Comparison of ENCODE assay signal across 9 mouse cellular contexts in genomic region chr5:36869578-36870236, GRCm38 (mm10). TPM values are rescaled to one million over a fixed set of nuclear protein-coding genes. Genes with fewer than 3 reads are reported as not detected.
DNase-seq lines count a peak whose midpoint lies in the region; ATAC-seq and TF ChIP-seq lines count a peak whose summit lies in the region.
"Had no signal": no experiment of that assay in that cellular context is flagged by ENCODE, and none has a peak within 500 bp of the region (broad histone marks: within the 10 kb centered on the region; RNA-seq: fewer than 3 reads in every experiment).

No protein-coding gene starts in this region.

- H3K4me2 ChIP-seq in lung, embryonic 14.5 days = peak overlapping the region; percentile 45; the same call in 1 of the 2 replicates
- peak overlapping the region; percentile 45 for H3K4me2 ChIP-seq in limb, embryonic 11.5 days (ENCODE audit: low read depth, severe bottlenecking)
- H3K4me2 ChIP-seq: liver, embryonic 15.5 days had no signal

- under 1% methylated on average over 56 of the region's 56 CpGs for WGBS in lung, embryonic 14.5 days
- under 1% methylated on average over 56 of the region's 56 CpGs for WGBS in hindbrain, embryonic 10.5 days
- under 1% methylated on average over 56 of the region's 56 CpGs for WGBS in limb, embryonic 11.5 days

- no peak overlapping the region for H3K27ac ChIP-seq in lung, embryonic 14.5 days (ENCODE audit: low read depth)
- no peak overlapping the region for H3K27ac ChIP-seq in hindbrain, embryonic 10.5 days
- no peak overlapping the region for H3K27ac ChIP-seq in limb, embryonic 11.5 days (replicated peaks; ENCODE audit: low read depth, low read length)
- H3K27ac ChIP-seq: liver, embryonic 15.5 days had no signal

- H3K4me3 ChIP-seq in lung, embryonic 14.5 days (ENCODE audit: low read depth, low read length) = peak overlapping the region; percentile 14; the same call in 1 of the 2 replicates
- peak overlapping the region; percentile 58 for H3K4me3 ChIP-seq in hindbrain, embryonic 10.5 days
- H3K4me3 ChIP-seq in limb, embryonic 11.5 days (ENCODE audit: low read depth, low read length) = peak overlapping the region; percentile 21
- H3K4me3 ChIP-seq: liver, embryonic 15.5 days had no signal

- no peaks in the 10 kb centered on the region for H3K4me1 ChIP-seq in lung, embryonic 14.5 days (ENCODE audit: insufficient read depth)
- H3K4me1 ChIP-seq in hindbrain, embryonic 10.5 days (replicated peaks) = peaks cover 23% of the 10 kb centered on the region
- H3K4me1 ChIP-seq in limb, embryonic 11.5 days (ENCODE audit: control insufficient read depth, insufficient read depth, low read length) = peaks cover 8% of the 10 kb centered on the region; the same call in 1 of the 2 replicates
- H3K4me1 ChIP-seq: liver, embryonic 15.5 days had no signal

- no peak for TF ChIP-seq CTCF in lung, embryonic 14.5 days (IDR thresholded peaks at IDR 0.05; ENCODE audit: low read depth)

- H3K27me3 ChIP-seq in lung, embryonic 14.5 days (ENCODE audit: insufficient read depth, low read length) = peaks cover 79% of the 10 kb centered on the region
- H3K27me3 ChIP-seq in hindbrain, embryonic 10.5 days (ENCODE audit: insufficient read depth, poor library complexity, severe bottlenecking) = peaks cover 99% of the 10 kb centered on the region
- H3K27me3 ChIP-seq in limb, embryonic 11.5 days (ENCODE audit: control insufficient read depth, insufficient read depth, low read length) = peaks cover 78% of the 10 kb centered on the region

- no peaks in the 10 kb centered on the region for H3K9me3 ChIP-seq in lung, embryonic 14.5 days (ENCODE audit: low read depth, low read length)
- peaks cover 6% of the 10 kb centered on the region; the same call in 1 of the 2 replicates for H3K9me3 ChIP-seq in hindbrain, embryonic 10.5 days
- no peaks in the 10 kb centered on the region; the same call in 1 of the 2 replicates for H3K9me3 ChIP-seq in limb, embryonic 11.5 days (ENCODE audit: control insufficient read depth, low read length)
- H3K9me3 ChIP-seq: liver, embryonic 15.5 days had no signal

- DNase-seq in lung, embryonic 14.5 days = no peak
- no peak for DNase-seq in lung, postnatal 36 days
- peak; percentile 77 for DNase-seq in cerebellum, adult 8-10 months
- peak; percentile 44 for DNase-seq in hindbrain, embryonic 10.5 days (ENCODE audit: low spot score)
- peak; percentile 46 for DNase-seq in limb, embryonic 11.5 days (ENCODE audit: low spot score)
- peak; percentile 81 for DNase-seq in right cerebral cortex, postnatal 25 days
- no peak for DNase-seq in lung, postnatal 14 days
- no peak for DNase-seq in kidney, adult 9 months

- no peak overlapping the region for H3K9ac ChIP-seq in lung, embryonic 14.5 days
- no peak overlapping the region for H3K9ac ChIP-seq in limb, embryonic 11.5 days (ENCODE audit: low read length)
- H3K9ac ChIP-seq: liver, embryonic 15.5 days had no signal

- no peak for ATAC-seq in lung, embryonic 14.5 days (ENCODE audit: insufficient read depth)
- ATAC-seq in limb, embryonic 11.5 days (ENCODE audit: insufficient number of reproducible peaks, low FRiP score, low TSS enrichment, low read depth) = no peak

- H3K36me3 ChIP-seq in lung, embryonic 14.5 days (ENCODE audit: insufficient read depth) = no peaks in the 10 kb centered on the region
- H3K36me3 ChIP-seq in hindbrain, embryonic 10.5 days = no peaks in the 10 kb centered on the region
- no peaks in the 10 kb centered on the region for H3K36me3 ChIP-seq in limb, embryonic 11.5 days (ENCODE audit: control insufficient read depth, insufficient read depth, low read length)
- H3K36me3 ChIP-seq: liver, embryonic 15.5 days had no signal

RNA-seq across cellular contexts. Expression of gene Ppp2r2c, which starts 1.4 kb away (rescaled TPM):
- 0.07 and 0.22 TPM in 2 replicates for polyA plus RNA-seq in lung, embryonic 14.5 days (2014; fragmentation: Nextera tagmentation; extraction: Ambion mirVana)
- polyA plus RNA-seq in hindbrain, embryonic 10.5 days (2016; fragmentation: Nextera tagmentation; extraction: Ambion mirVana) = 1.1 and 1.6 TPM in 2 replicates
- polyA plus RNA-seq in limb, embryonic 11.5 days (2014; fragmentation: Nextera tagmentation; extraction: Ambion mirVana) = 0.11 and 0.24 TPM in 2 replicates
- polyA plus RNA-seq: liver, embryonic 15.5 days had no signal

RNA-seq across cellular contexts. Expression of gene Man2b2, which starts 39.3 kb away (rescaled TPM):
- polyA plus RNA-seq in lung, embryonic 14.5 days (2014; fragmentation: Nextera tagmentation; extraction: Ambion mirVana) = 11.3 and 14.9 TPM in 2 replicates
- polyA plus RNA-seq in hindbrain, embryonic 10.5 days (2016; fragmentation: Nextera tagmentation; extraction: Ambion mirVana) = 16.6 and 17.7 TPM in 2 replicates
- 6.1 TPM in 2 replicates for polyA plus RNA-seq in limb, embryonic 11.5 days (2014; fragmentation: Nextera tagmentation; extraction: Ambion mirVana)

Comparison
In these comparisons a context has a peak if more than half of its experiments do, and no peak if none do; other contexts are left out.
1. DNase-seq: peak in cerebellum, adult 8-10 months (single experiment), hindbrain, embryonic 10.5 days (single experiment), limb, embryonic 11.5 days (single experiment) and right cerebral cortex, postnatal 25 days (single experiment); none in lung, embryonic 14.5 days (single experiment), lung, postnatal 36 days (single experiment), lung, postnatal 14 days (single experiment) and kidney, adult 9 months (single experiment).
2. Peak in every context shown above with its lines, with median percentiles within 50 percentile points of each other: H3K4me3 ChIP-seq.